In genomic region chr2:72627915-72628314, GRCm38 (mm10) we compare ENCODE assay signal across 17 mouse cellular contexts.
DNase-seq lines count a peak whose midpoint lies in the region; ATAC-seq and TF ChIP-seq lines count a peak whose summit lies in the region.
"Had no signal": no experiment of that assay in that cellular context is flagged by ENCODE, and none has a peak within 500 bp of the region (broad histone marks: within the 10 kb centered on the region; RNA-seq: fewer than 3 reads in every experiment).

No protein-coding gene starts in this region.

- no peak for TF ChIP-seq POLR2A in embryonic fibroblast, embryonic 13.5 days (IDR thresholded peaks at IDR 0.05; ENCODE audit: low read depth, low read length)

- no peak for ATAC-seq in heart, postnatal 0 days (ENCODE audit: insufficient read depth, low read depth)
- no peak for ATAC-seq in midbrain, embryonic 11.5 days (ENCODE audit: low FRiP score)
- ATAC-seq in midbrain, embryonic 15.5 days (replicated peaks), result no peak
- ATAC-seq in monocyte, adult 5-6 weeks (replicated peaks; ENCODE audit: insufficient number of reproducible peaks, low FRiP score, low TSS enrichment, poor library complexity, severe bottlenecking), result no peak

- no peaks in the 10 kb centered on the region for H3K36me3 ChIP-seq in heart, postnatal 0 days (replicated peaks; ENCODE audit: control insufficient read depth, insufficient read depth, low read length)
- H3K36me3 ChIP-seq in midbrain, embryonic 11.5 days (ENCODE audit: control insufficient read depth, insufficient read depth, low read length), result no peaks in the 10 kb centered on the region
- no peaks in the 10 kb centered on the region for H3K36me3 ChIP-seq in midbrain, embryonic 15.5 days (replicated peaks)
- H3K36me3 ChIP-seq: heart, embryonic 12.5 days; hindbrain, embryonic 10.5 days; kidney, embryonic 15.5 days; limb, embryonic 12.5 days; midbrain, embryonic 12.5 days; neural tube, embryonic 12.5 days had no signal

- no peak overlapping the region for H3K9ac ChIP-seq in heart, postnatal 0 days (replicated peaks; ENCODE audit: low read depth, low read length)
- H3K9ac ChIP-seq in midbrain, embryonic 11.5 days (ENCODE audit: low read length), result no peak overlapping the region
- H3K9ac ChIP-seq in midbrain, embryonic 15.5 days, result no peak overlapping the region
- H3K9ac ChIP-seq: heart, embryonic 12.5 days; kidney, embryonic 15.5 days; limb, embryonic 12.5 days; midbrain, embryonic 12.5 days; neural tube, embryonic 12.5 days had no signal

- H3K4me1 ChIP-seq in heart, postnatal 0 days (ENCODE audit: control insufficient read depth, insufficient read depth), result peaks cover 9% of the 10 kb centered on the region
- H3K4me1 ChIP-seq in midbrain, embryonic 11.5 days (ENCODE audit: control insufficient read depth, insufficient read depth, low read length), result no peaks in the 10 kb centered on the region
- peaks cover 14% of the 10 kb centered on the region; the same call in 1 of the 2 replicates for H3K4me1 ChIP-seq in midbrain, embryonic 15.5 days
- H3K4me1 ChIP-seq in embryonic fibroblast, embryonic 13.5 days (ENCODE audit: control insufficient read depth, insufficient read depth, low read length), result peaks cover 3% of the 10 kb centered on the region
- H3K4me1 ChIP-seq: heart, embryonic 12.5 days; limb, embryonic 12.5 days had no signal

- TF ChIP-seq EP300 in heart, postnatal 0 days (IDR thresholded peaks at IDR 0.05; ENCODE audit: low read depth), result no peak

- H3K4me3 ChIP-seq in heart, postnatal 0 days (ENCODE audit: low read depth, low read length), result no peak overlapping the region
- no peak overlapping the region for H3K4me3 ChIP-seq in midbrain, embryonic 11.5 days (ENCODE audit: low read depth, low read length)
- H3K4me3 ChIP-seq in midbrain, embryonic 15.5 days, result no peak overlapping the region
- no peak overlapping the region for H3K4me3 ChIP-seq in embryonic fibroblast, embryonic 13.5 days (ENCODE audit: insufficient read depth, low read length)
- H3K4me3 ChIP-seq: heart, embryonic 12.5 days; hindbrain, embryonic 10.5 days; kidney, embryonic 15.5 days; limb, embryonic 12.5 days; midbrain, embryonic 12.5 days; neural tube, embryonic 12.5 days had no signal

- H3K27me3 ChIP-seq in heart, postnatal 0 days (ENCODE audit: control insufficient read depth, insufficient read depth, low read length), result no peaks in the 10 kb centered on the region
- no peaks in the 10 kb centered on the region; the same call in 1 of the 2 replicates for H3K27me3 ChIP-seq in midbrain, embryonic 11.5 days (ENCODE audit: control insufficient read depth, insufficient read depth, low read length)
- H3K27me3 ChIP-seq in midbrain, embryonic 15.5 days (replicated peaks), result 0 out of 2 replicates have a peak, but pooled peaks cover 3% of the 10 kb centered on the region
- H3K27me3 ChIP-seq: kidney, embryonic 15.5 days; limb, embryonic 12.5 days; neural tube, embryonic 12.5 days had no signal

- no peaks in the 10 kb centered on the region for H3K9me3 ChIP-seq in heart, postnatal 0 days (replicated peaks; ENCODE audit: control insufficient read depth, low read length)
- H3K9me3 ChIP-seq in midbrain, embryonic 11.5 days (ENCODE audit: control insufficient read depth, low read length), result no peaks in the 10 kb centered on the region
- H3K9me3 ChIP-seq in midbrain, embryonic 15.5 days, result no peaks in the 10 kb centered on the region
- H3K9me3 ChIP-seq: heart, embryonic 12.5 days; hindbrain, embryonic 10.5 days; kidney, embryonic 15.5 days; limb, embryonic 12.5 days; midbrain, embryonic 12.5 days; neural tube, embryonic 12.5 days had no signal

- no peak overlapping the region for H3K4me2 ChIP-seq in heart, postnatal 0 days (ENCODE audit: low read depth, low read length)
- H3K4me2 ChIP-seq in midbrain, embryonic 11.5 days, result no peak overlapping the region
- no peak overlapping the region for H3K4me2 ChIP-seq in midbrain, embryonic 15.5 days
- H3K4me2 ChIP-seq: heart, embryonic 12.5 days; limb, embryonic 12.5 days; midbrain, embryonic 12.5 days; neural tube, embryonic 12.5 days had no signal

- DNase-seq in adrenal gland, adult 2 months, result peak; percentile 32
- no peak for DNase-seq in adrenal gland, adult 8-10 months
- DNase-seq in heart, postnatal 0 days (ENCODE audit: low spot score), result peak; percentile 62
- no peak for DNase-seq in heart, adult 9 months (ENCODE audit: low spot score in 2 of 2)
- DNase-seq in midbrain, embryonic 11.5 days (ENCODE audit: low spot score, missing footprints), result peak; percentile 57
- DNase-seq: gastrocnemius, postnatal 14 days; right cerebral cortex, postnatal 25 days; thymus, postnatal 36 days had no signal

- no peak for TF ChIP-seq CTCF in heart, postnatal 0 days (IDR thresholded peaks at IDR 0.05; ENCODE audit: low read depth)
- no peak for TF ChIP-seq CTCF in embryonic fibroblast, embryonic 13.5 days (IDR thresholded peaks at IDR 0.05; ENCODE audit: borderline replicate concordance, insufficient read depth, low read length)

- H3K27ac ChIP-seq in heart, postnatal 0 days (ENCODE audit: low read depth), result no peak overlapping the region
- no peak overlapping the region for H3K27ac ChIP-seq in midbrain, embryonic 11.5 days (ENCODE audit: low read depth, low read length)
- no peak overlapping the region for H3K27ac ChIP-seq in midbrain, embryonic 15.5 days
- H3K27ac ChIP-seq in embryonic fibroblast, embryonic 13.5 days (ENCODE audit: insufficient read depth, low read length), result 0 out of 2 replicates have a peak overlapping the region, but pooled peaks have one; percentile 4
- H3K27ac ChIP-seq: hindbrain, embryonic 10.5 days; kidney, embryonic 15.5 days; limb, embryonic 12.5 days; midbrain, embryonic 12.5 days; neural tube, embryonic 12.5 days had no signal

- 31% methylated on average over 3 of the region's 3 CpGs for WGBS in heart, postnatal 0 days
- 85% methylated on average over 3 of the region's 3 CpGs for WGBS in midbrain, embryonic 11.5 days
- 44% methylated on average over 3 of the region's 3 CpGs for WGBS in midbrain, embryonic 15.5 days

Comparison
In these comparisons a context has a peak if more than half of its experiments do, and no peak if none do; other contexts are left out.
1. DNase-seq: peak in adrenal gland, adult 2 months (single experiment), heart, postnatal 0 days (single experiment) and midbrain, embryonic 11.5 days (single experiment); none in adrenal gland, adult 8-10 months (single experiment) and heart, adult 9 months (0 of 2).